Mouse (Mus musculus): ENCODE results near the gene Rimbp3.

Rimbp3 gene

GRCm38 (mm10) chr16:17258917-17259316 is 50.5 kb downstream of the Rimbp3 start:
- DNase-seq, result no peak

GRCm38 (mm10) chr16:17261341-17261740 is 52.9 kb downstream of the Rimbp3 start:
- no peak for DNase-seq
